Mouse (Mus musculus): ENCODE measurements around the gene Gm20481.
A peak's percentile ranks its signal among the peaks of the same experiment; 100 is the strongest.
"Not testable (repeated sequence)": the region's sequence is repeated elsewhere in the genome, so short reads cannot be mapped to it uniquely, and the experiment has no call there.

DNA sequence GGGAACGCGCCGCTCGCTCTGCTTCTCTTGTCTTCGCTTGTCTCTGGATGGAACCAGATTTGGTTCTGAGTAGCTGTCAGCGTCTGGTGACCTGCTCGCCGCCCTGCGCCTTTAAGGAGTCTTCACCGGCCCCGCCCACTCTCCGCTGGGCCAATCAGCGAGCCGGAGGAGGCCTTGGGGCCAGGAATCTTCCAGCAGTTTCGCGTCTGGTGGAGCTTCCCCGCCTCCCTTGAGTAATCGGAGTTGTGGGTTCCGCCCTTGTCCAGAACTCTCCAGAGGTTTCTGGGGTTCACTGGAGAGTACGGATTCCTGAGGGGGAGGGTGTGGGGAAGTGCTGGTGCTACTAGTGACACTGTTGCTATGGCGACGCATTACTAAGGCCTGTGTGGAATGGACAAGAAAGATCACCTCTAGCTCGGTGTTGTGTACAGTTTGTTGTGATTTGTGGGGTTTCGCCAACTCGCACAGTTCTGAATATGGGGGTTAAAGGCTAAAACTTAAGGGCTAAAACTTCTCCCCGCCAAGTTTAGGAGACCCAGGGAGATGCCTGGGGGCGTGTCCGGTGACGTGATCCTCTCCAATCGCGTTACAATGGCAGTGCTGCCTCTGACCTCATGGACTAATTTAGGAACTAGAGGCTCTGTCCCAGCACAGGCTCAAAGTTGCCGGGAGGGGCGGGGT lies 2.5 kb downstream of the Gm20481 start, which contains the start of the genes Hspa1a and Hspa1l:
- peak; percentile 60; the same call in 1 of the 2 replicates for TF ChIP-seq POLR2A (IDR thresholded peaks at IDR 0.05; ENCODE audit: low read depth, low read length)
- TF ChIP-seq CTCF (IDR thresholded peaks at IDR 0.05; ENCODE audit: extremely low read depth, insufficient read length, insufficient replicate concordance, low read depth, low read length): not testable (repeated sequence)

Measured in small intestine, adult 2 months (tissue).